Mouse (Mus musculus): Measurements from ENCODE around the gene Ninj1. TPM values are rescaled to one million over a fixed set of nuclear protein-coding genes. Genes with fewer than 3 reads are reported as not detected.

Ninj1 gene
- polyA plus RNA-seq (2014; fragmentation: Nextera tagmentation; extraction: Ambion mirVana) = 26.3 and 30.0 TPM in 2 replicates

- peak within 1 kb of the TSS; percentile 70 for H3K4me3 ChIP-seq (ENCODE audit: low read depth, low read length)
- H3K36me3 ChIP-seq (ENCODE audit: control insufficient read depth, insufficient read depth, low read length) = no peaks in the 10 kb centered on the region
- peak; percentile 85 for DNase-seq (ENCODE audit: low spot score)
- no peaks in the 10 kb centered on the region for H3K27me3 ChIP-seq (replicated peaks; ENCODE audit: control insufficient read depth, insufficient read depth, low read length)
- 1% methylated on average over 61 of the region's 87 CpGs for WGBS
- peak within 1 kb of the TSS; percentile 14; the same call in 1 of the 2 replicates for H3K27ac ChIP-seq (ENCODE audit: low read depth, low read length)
- peak; percentile 93 for ATAC-seq
- peak within 1 kb of the TSS; percentile 70 for H3K9ac ChIP-seq (ENCODE audit: low read length)
- peak within 1 kb of the TSS; percentile 100 for H3K4me2 ChIP-seq (ENCODE audit: low read length)
- H3K9me3 ChIP-seq (replicated peaks; ENCODE audit: control insufficient read depth, low read length) = no peaks in the 10 kb centered on the region
- peaks cover 9% of the 10 kb centered on the region; the same call in 1 of the 2 replicates for H3K4me1 ChIP-seq (ENCODE audit: control insufficient read depth, insufficient read depth, low read length)
Measured at GRCm38 (mm10) chr13:49187288-49188218, at the start of gene Ninj1. Gene Ninj1 (plus strand): TSS chr13:49187485.

- DNase-seq (ENCODE audit: low spot score) (no peak), ATAC-seq (no peak)
- WGBS = 35% methylated on average over 4 of the region's 4 CpGs
- Histone ChIP-seq H3K27ac (ENCODE audit: low read depth, low read length) (no peak overlapping the region), H3K4me2 (ENCODE audit: low read length) (no peak overlapping the region), H3K9ac (ENCODE audit: low read length) (no peak overlapping the region), H3K27me3 (replicated peaks; ENCODE audit: control insufficient read depth, insufficient read depth, low read length) (no peaks in the 10 kb centered on the region), H3K4me1 (ENCODE audit: control insufficient read depth, insufficient read depth, low read length) (peaks cover 22% of the 10 kb centered on the region), H3K36me3 (ENCODE audit: control insufficient read depth, insufficient read depth, low read length) (peaks cover 15% of the 10 kb centered on the region; the same call in 1 of the 2 replicates), H3K4me3 (ENCODE audit: low read depth, low read length) (no peak overlapping the region), H3K9me3 (replicated peaks; ENCODE audit: control insufficient read depth, low read length) (no peaks in the 10 kb centered on the region)
Measured at GRCm38 (mm10) chr13:49140567-49140966, 46.7 kb upstream of the Ninj1 start.

- Histone ChIP-seq H3K27ac (ENCODE audit: low read depth, low read length) (no peak overlapping the region), H3K9ac (ENCODE audit: low read length) (no peak overlapping the region), H3K9me3 (replicated peaks; ENCODE audit: control insufficient read depth, low read length) (no peaks in the 10 kb centered on the region), H3K36me3 (ENCODE audit: control insufficient read depth, insufficient read depth, low read length) (peaks cover 12% of the 10 kb centered on the region; the same call in 1 of the 2 replicates), H3K27me3 (replicated peaks; ENCODE audit: control insufficient read depth, insufficient read depth, low read length) (no peaks in the 10 kb centered on the region), H3K4me3 (ENCODE audit: low read depth, low read length) (no peak overlapping the region), H3K4me2 (ENCODE audit: low read length) (no peak overlapping the region), H3K4me1 (ENCODE audit: control insufficient read depth, insufficient read depth, low read length) (peaks cover 29% of the 10 kb centered on the region)
- DNase-seq (ENCODE audit: low spot score) (no peak), ATAC-seq (no peak)
- 88% methylated on average over 5 of the region's 5 CpGs for WGBS
Measured at GRCm38 (mm10) chr13:49142396-49142795, 44.9 kb upstream of the Ninj1 start.

GRCm38 (mm10) chr13:49143323-49143722 is 44.0 kb upstream of the Ninj1 start:
- peaks cover 31% of the 10 kb centered on the region for H3K4me1 ChIP-seq (ENCODE audit: control insufficient read depth, insufficient read depth, low read length)
- whole genome bisulfite sequencing = 91% methylated on average over 7 of the region's 7 CpGs

GRCm38 (mm10) chr13:49144451-49144850 is 42.8 kb upstream of the Ninj1 start:
- Histone ChIP-seq H3K9ac (ENCODE audit: low read length) (no peak overlapping the region; the same call in 1 of the 2 replicates), H3K4me3 (ENCODE audit: low read depth, low read length) (no peak overlapping the region; the same call in 1 of the 2 replicates), H3K36me3 (ENCODE audit: control insufficient read depth, insufficient read depth, low read length) (peaks cover 7% of the 10 kb centered on the region; the same call in 1 of the 2 replicates), H3K4me2 (ENCODE audit: low read length) (peak overlapping the region; percentile 93), H3K27me3 (replicated peaks; ENCODE audit: control insufficient read depth, insufficient read depth, low read length) (no peaks in the 10 kb centered on the region), H3K9me3 (replicated peaks; ENCODE audit: control insufficient read depth, low read length) (no peaks in the 10 kb centered on the region), H3K27ac (ENCODE audit: low read depth, low read length) (no peak overlapping the region), H3K4me1 (ENCODE audit: control insufficient read depth, insufficient read depth, low read length) (peaks cover 31% of the 10 kb centered on the region)
- DNase-seq (ENCODE audit: low spot score) = peak; percentile 31
- 32% methylated on average over 6 of the region's 6 CpGs for WGBS
- ATAC-seq = no peak

More at GRCm38 (mm10) chr13:49143323-49143722, 44.0 kb upstream of the Ninj1 start:
- no peak overlapping the region for H3K9ac ChIP-seq (ENCODE audit: low read length)
- H3K9me3 ChIP-seq (replicated peaks; ENCODE audit: control insufficient read depth, low read length) = no peaks in the 10 kb centered on the region
- DNase-seq (ENCODE audit: low spot score) (no peak), ATAC-seq (no peak)
- no peak overlapping the region for H3K27ac ChIP-seq (ENCODE audit: low read depth, low read length)
- H3K4me2 ChIP-seq (ENCODE audit: low read length) = no peak overlapping the region
- no peak overlapping the region for H3K4me3 ChIP-seq (ENCODE audit: low read depth, low read length)
- H3K27me3 ChIP-seq (replicated peaks; ENCODE audit: control insufficient read depth, insufficient read depth, low read length) = no peaks in the 10 kb centered on the region
- H3K36me3 ChIP-seq (ENCODE audit: control insufficient read depth, insufficient read depth, low read length) = peaks cover 12% of the 10 kb centered on the region; the same call in 1 of the 2 replicates

- Histone ChIP-seq H3K9ac (ENCODE audit: low read length) (peak overlapping the region; percentile 97), H3K36me3 (ENCODE audit: control insufficient read depth, insufficient read depth, low read length) (peaks cover 3% of the 10 kb centered on the region; the same call in 1 of the 2 replicates), H3K27ac (ENCODE audit: low read depth, low read length) (no peak overlapping the region), H3K27me3 (replicated peaks; ENCODE audit: control insufficient read depth, insufficient read depth, low read length) (no peaks in the 10 kb centered on the region), H3K4me1 (ENCODE audit: control insufficient read depth, insufficient read depth, low read length) (peaks cover 31% of the 10 kb centered on the region), H3K4me2 (ENCODE audit: low read length) (peak overlapping the region; percentile 93), H3K9me3 (replicated peaks; ENCODE audit: control insufficient read depth, low read length) (no peaks in the 10 kb centered on the region), H3K4me3 (ENCODE audit: low read depth, low read length) (peak overlapping the region; percentile 97)
- DNase-seq (ENCODE audit: low spot score) (no peak), ATAC-seq (no peak)
- WGBS = 47% methylated on average over 7 of the region's 7 CpGs
Measured at GRCm38 (mm10) chr13:49145396-49145795, 41.9 kb upstream of the Ninj1 start.

GRCm38 (mm10) chr13:49146040-49146697 is 41.1 kb upstream of the Ninj1 start:
- no peak overlapping the region; the same call in 1 of the 2 replicates for H3K27ac ChIP-seq (ENCODE audit: low read depth, low read length)
- no peaks in the 10 kb centered on the region for H3K27me3 ChIP-seq (replicated peaks; ENCODE audit: control insufficient read depth, insufficient read depth, low read length)
- peaks cover 27% of the 10 kb centered on the region for H3K4me1 ChIP-seq (ENCODE audit: control insufficient read depth, insufficient read depth, low read length)
- DNase-seq (ENCODE audit: low spot score) (peak; percentile 39), ATAC-seq (no peak)
- WGBS = 24% methylated on average over 17 of the region's 17 CpGs
- H3K9ac ChIP-seq (ENCODE audit: low read length) = peak overlapping the region; percentile 97
- H3K4me2 ChIP-seq (ENCODE audit: low read length) = peak overlapping the region; percentile 93
- H3K4me3 ChIP-seq (ENCODE audit: low read depth, low read length) = peak overlapping the region; percentile 97
- no peaks in the 10 kb centered on the region for H3K9me3 ChIP-seq (replicated peaks; ENCODE audit: control insufficient read depth, low read length)
- peaks cover 3% of the 10 kb centered on the region; the same call in 1 of the 2 replicates for H3K36me3 ChIP-seq (ENCODE audit: control insufficient read depth, insufficient read depth, low read length)

- H3K9ac ChIP-seq (ENCODE audit: low read length) = peak overlapping the region; percentile 97
- peak overlapping the region; percentile 91; the same call in 1 of the 2 replicates for H3K27ac ChIP-seq (ENCODE audit: low read depth, low read length)
- H3K4me2 ChIP-seq (ENCODE audit: low read length) = peak overlapping the region; percentile 93
- WGBS = 1% methylated on average over 42 of the region's 44 CpGs
- H3K27me3 ChIP-seq (replicated peaks; ENCODE audit: control insufficient read depth, insufficient read depth, low read length) = no peaks in the 10 kb centered on the region
- H3K4me1 ChIP-seq (ENCODE audit: control insufficient read depth, insufficient read depth, low read length) = peaks cover 27% of the 10 kb centered on the region
- H3K4me3 ChIP-seq (ENCODE audit: low read depth, low read length) = peak overlapping the region; percentile 97
- peaks cover 3% of the 10 kb centered on the region; the same call in 1 of the 2 replicates for H3K36me3 ChIP-seq (ENCODE audit: control insufficient read depth, insufficient read depth, low read length)
- ATAC-seq (peak; percentile 13; the same call in 1 of the 2 replicates), DNase-seq (ENCODE audit: low spot score) (peak; percentile 26)
- H3K9me3 ChIP-seq (replicated peaks; ENCODE audit: control insufficient read depth, low read length) = no peaks in the 10 kb centered on the region
Measured at GRCm38 (mm10) chr13:49146698-49147006, 40.6 kb upstream of the Ninj1 start.

Measured in forebrain, embryonic 14.5 days (tissue).